Mouse (Mus musculus) thymus, postnatal 4 days (tissue): Measurements from ENCODE around the gene Tenm2.

Experiments used
- DNase-seq: peaks from one replicate; pipeline ENCODE4 v3.0.0; 2021

Tenm2 gene

GRCm38 (mm10) chr11:36341799-36342198 lies 894.0 kb downstream of the Tenm2 start:
- DNase-seq, result no peak

- DNase-seq, result no peak
These were observed 897.3 kb downstream of the Tenm2 start for GRCm38 (mm10) chr11:36338424-36338823.

- no peak for DNase-seq
These were observed 898.7 kb downstream of the Tenm2 start for GRCm38 (mm10) chr11:36337063-36337462.

- DNase-seq, result no peak
These were observed 900.6 kb downstream of the Tenm2 start for GRCm38 (mm10) chr11:36335147-36335546.

- DNase-seq, result no peak
These were observed 901.5 kb downstream of the Tenm2 start for GRCm38 (mm10) chr11:36334100-36334735.

- no peak for DNase-seq
These were observed 903.5 kb downstream of the Tenm2 start for GRCm38 (mm10) chr11:36332222-36332621.

- no peak for DNase-seq
These were observed 904.2 kb downstream of the Tenm2 start for GRCm38 (mm10) chr11:36331408-36332178.

GRCm38 (mm10) chr11:36327243-36327642 lies 908.5 kb downstream of the Tenm2 start:
- DNase-seq, result no peak

- DNase-seq, result no peak
These were observed 926.4 kb downstream of the Tenm2 start for GRCm38 (mm10) chr11:36309317-36309716.

- DNase-seq, result no peak
These were observed 928.5 kb downstream of the Tenm2 start for GRCm38 (mm10) chr11:36307276-36307675.

- no peak for DNase-seq
These were observed 930.3 kb downstream of the Tenm2 start for GRCm38 (mm10) chr11:36305348-36305950.

- DNase-seq, result no peak
These were observed 932.8 kb downstream of the Tenm2 start for GRCm38 (mm10) chr11:36302913-36303371.

- DNase-seq, result no peak
These were observed 933.7 kb downstream of the Tenm2 start for GRCm38 (mm10) chr11:36302096-36302495.

GRCm38 (mm10) chr11:36296568-36296967 lies 939.2 kb downstream of the Tenm2 start:
- DNase-seq, result no peak

GRCm38 (mm10) chr11:36292206-36292605 lies 943.6 kb downstream of the Tenm2 start:
- DNase-seq, result no peak

GRCm38 (mm10) chr11:36286246-36286645 lies 949.5 kb downstream of the Tenm2 start:
- no peak for DNase-seq

- no peak for DNase-seq
These were observed 955.2 kb downstream of the Tenm2 start for GRCm38 (mm10) chr11:36280533-36280932.

GRCm38 (mm10) chr11:36277903-36278215 lies 957.9 kb downstream of the Tenm2 start:
- no peak for DNase-seq

GRCm38 (mm10) chr11:36277192-36277902 lies 958.4 kb downstream of the Tenm2 start:
- DNase-seq, result no peak

- DNase-seq, result no peak
These were observed 959.7 kb downstream of the Tenm2 start for GRCm38 (mm10) chr11:36276015-36276414.

GRCm38 (mm10) chr11:36272149-36272548 lies 963.6 kb downstream of the Tenm2 start:
- DNase-seq, result no peak

- DNase-seq, result no peak
These were observed 965.8 kb downstream of the Tenm2 start for GRCm38 (mm10) chr11:36269945-36270344.

GRCm38 (mm10) chr11:36264776-36265466 lies 970.8 kb downstream of the Tenm2 start:
- no peak for DNase-seq
